Mouse (Mus musculus) MEL (cell line): Measurements from ENCODE around the gene Rem1. TPM values are rescaled to one million over a fixed set of nuclear protein-coding genes. Genes with fewer than 3 reads are reported as not detected.

Experiments used
- DNase-seq: peaks from one replicate; pipeline ENCODE4 v3.0.0; 2011; ENCODE audit warnings: low read depth, low spot score
- H3K27ac ChIP-seq: 2 replicates; pipeline ENCODE4 v1.5.1; 2012; ENCODE audit warnings: low read depth, mild to moderate bottlenecking, control low read depth, low read length, moderate library complexity; ENCODE audit not compliant: control insufficient read depth
- H3K27me3 ChIP-seq, 2 experiments: fragments of 150-350 bp in 1 of 2; sonication (generic) in 1 of 2; 2 replicates each; pipeline ENCODE4 v1.6.1; 2012; ENCODE audit warnings: low read length in 2 of 2, mild to moderate bottlenecking in 2 of 2, improper control_type of control experiment in 1 of 2, moderate library complexity in 1 of 2; ENCODE audit not compliant: insufficient read depth in 2 of 2, control insufficient read depth in 1 of 2
- H3K36me3 ChIP-seq, 2 experiments: 2 replicates each; pipeline ENCODE4 v1.6.1; 2012 to 2014; ENCODE audit warnings: low read length in 2 of 2, improper control_type of control experiment in 1 of 2, inconsistent platforms in 1 of 2, mild to moderate bottlenecking in 1 of 2; ENCODE audit not compliant: insufficient read depth in 2 of 2, control insufficient read depth in 1 of 2
- H3K4me1 ChIP-seq, 2 experiments: fragments of 150-350 bp in 1 of 2; sonication (generic) in 1 of 2; 2 replicates each; pipeline ENCODE4 v1.6.1; 2012; ENCODE audit warnings: low read length in 2 of 2, improper control_type of control experiment in 1 of 2, mild to moderate bottlenecking in 1 of 2; ENCODE audit not compliant: insufficient read depth in 2 of 2, control insufficient read depth in 1 of 2
- H3K4me3 ChIP-seq, 2 experiments: fragments of 150-350 bp in 1 of 2; sonication (generic) in 1 of 2; 2 replicates each; pipeline ENCODE4 v1.5.1; 2012; ENCODE audit warnings: low read depth in 2 of 2, low read length in 2 of 2, mild to moderate bottlenecking in 2 of 2, moderate library complexity in 2 of 2, control low read depth in 1 of 2, improper control_type of control experiment in 1 of 2; ENCODE audit not compliant: control insufficient read depth in 1 of 2, insufficient read depth in 1 of 2
- H3K79me2 ChIP-seq: 2 replicates; pipeline ENCODE4 v1.6.1; 2012; ENCODE audit warnings: mild to moderate bottlenecking, low read length, moderate library complexity; ENCODE audit not compliant: control insufficient read depth, poor library complexity, insufficient read depth
- H3K9ac ChIP-seq: 2 replicates; pipeline ENCODE4 v1.6.1; 2012; ENCODE audit warnings: low read depth, mild to moderate bottlenecking, control low read depth, low read length, moderate library complexity; ENCODE audit not compliant: control insufficient read depth, poor library complexity, severe bottlenecking
- H3K9me3 ChIP-seq: fragments of 150-350 bp; sonication (generic); replicated peaks from 2 replicates; pipeline ENCODE4 v1.6.1; 2012; ENCODE audit warnings: mild to moderate bottlenecking, low read length, improper control_type of control experiment, moderate library complexity; ENCODE audit not compliant: insufficient read depth
- CHD1 ChIP-seq: IDR thresholded peaks from 2 replicates; pipeline ENCODE4 v1.6.1; 2012; ENCODE audit warnings: low read depth, mild to moderate bottlenecking, inconsistent platforms, low read length, improper control_type of control experiment
- CTCF ChIP-seq, 3 experiments: IDR thresholded peaks in 2 of 3; conservative IDR thresholded peaks in 1 of 3; 2 replicates each; pipeline ENCODE4 v1.5.1; 2011 to 2012; ENCODE audit warnings: low read length in 3 of 3, low read depth in 2 of 3, mild to moderate bottlenecking in 2 of 3, improper control_type of control experiment in 1 of 3, inconsistent platforms in 1 of 3, mixed read lengths in 1 of 3, moderate library complexity in 1 of 3; ENCODE audit not compliant: control insufficient read depth in 1 of 3, insufficient read depth in 1 of 3, poor library complexity in 1 of 3, severe bottlenecking in 1 of 3
- E2F4 ChIP-seq: IDR thresholded peaks from 2 replicates; pipeline ENCODE4 v1.6.1; 2011; ENCODE audit warnings: low read depth, low read length, improper control_type of control experiment, borderline replicate concordance
- ELF1 ChIP-seq: IDR thresholded peaks from 2 replicates; pipeline ENCODE4 v1.6.1; 2014; ENCODE audit warnings: low read depth, mild to moderate bottlenecking, inconsistent platforms, low read length, improper control_type of control experiment, moderate library complexity
- EP300 ChIP-seq, 2 experiments: IDR thresholded peaks; 2 replicates each; pipeline ENCODE4 v1.6.1; 2011; ENCODE audit warnings: improper control_type of control experiment in 2 of 2, low read length in 2 of 2, low read depth in 1 of 2, mild to moderate bottlenecking in 1 of 2
- HCFC1 ChIP-seq: IDR thresholded peaks from 2 replicates; pipeline ENCODE4 v1.6.1; 2012; ENCODE audit warnings: low read depth, mild to moderate bottlenecking, inconsistent platforms, low read length, improper control_type of control experiment, moderate library complexity
- JUND ChIP-seq: IDR thresholded peaks from 2 replicates; pipeline ENCODE4 v1.6.1; 2011; ENCODE audit warnings: low read depth, mild to moderate bottlenecking, improper control_type of control experiment, low read length
- MAFK ChIP-seq: IDR thresholded peaks from 2 replicates; pipeline ENCODE4 v1.6.1; 2011; ENCODE audit warnings: low read depth, mild to moderate bottlenecking, low read length, improper control_type of control experiment, borderline replicate concordance
- MAX ChIP-seq: IDR thresholded peaks from 2 replicates; pipeline ENCODE4 v1.6.1; 2011; ENCODE audit warnings: low read length, improper control_type of control experiment
- MAZ ChIP-seq: IDR thresholded peaks from 2 replicates; pipeline ENCODE4 v1.6.1; 2012; ENCODE audit warnings: low read depth, mild to moderate bottlenecking, inconsistent platforms, low read length, improper control_type of control experiment
- MXI1 ChIP-seq: IDR thresholded peaks from 2 replicates; pipeline ENCODE4 v1.6.1; 2011; ENCODE audit warnings: mild to moderate bottlenecking, low read depth, low read length, improper control_type of control experiment
- MYB ChIP-seq: IDR thresholded peaks from 2 replicates; pipeline ENCODE4 v1.6.1; 2011; ENCODE audit warnings: mild to moderate bottlenecking, low read depth, low read length, improper control_type of control experiment
- MYC ChIP-seq: IDR thresholded peaks from 2 replicates; pipeline ENCODE4 v1.6.1; 2011; ENCODE audit warnings: low read depth, mild to moderate bottlenecking, low read length, improper control_type of control experiment, moderate library complexity
- POLR2AphosphoS2 ChIP-seq: IDR thresholded peaks from 2 replicates; pipeline ENCODE4 v1.6.1; 2011; ENCODE audit warnings: low read length, improper control_type of control experiment
- RAD21 ChIP-seq: IDR thresholded peaks from 2 replicates; pipeline ENCODE4 v1.6.1; 2011; ENCODE audit warnings: mild to moderate bottlenecking, low read depth, low read length, improper control_type of control experiment
- RCOR1 ChIP-seq: IDR thresholded peaks from 2 replicates; pipeline ENCODE4 v1.6.1; 2012; ENCODE audit warnings: low read depth, mild to moderate bottlenecking, inconsistent platforms, low read length, improper control_type of control experiment
- SMC3 ChIP-seq: IDR thresholded peaks from 2 replicates; pipeline ENCODE4 v1.6.1; 2011; ENCODE audit warnings: low read depth, low read length, improper control_type of control experiment
- TAL1 ChIP-seq: IDR thresholded peaks from 2 replicates; pipeline ENCODE4 v1.6.1; 2012; ENCODE audit warnings: mild to moderate bottlenecking, inconsistent platforms, low read length, moderate library complexity, mixed read lengths
- TBP ChIP-seq: IDR thresholded peaks from 2 replicates; pipeline ENCODE4 v1.8.0; 2011; ENCODE audit warnings: low read depth, low read length, improper control_type of control experiment
- USF1 ChIP-seq: IDR thresholded peaks from 2 replicates; pipeline ENCODE4 v1.6.1; 2014; ENCODE audit warnings: low read depth, mild to moderate bottlenecking, inconsistent platforms, low read length, improper control_type of control experiment, moderate library complexity
- ZNF384 ChIP-seq: IDR thresholded peaks from 2 replicates; pipeline ENCODE4 v1.6.1; 2012; ENCODE audit warnings: low read depth, mild to moderate bottlenecking, inconsistent platforms, low read length, improper control_type of control experiment
- polyA plus RNA-seq, 2 experiments: library from polyadenylated mRNA; stranded (reverse) in 1 of 2; unstranded in 1 of 2; fragments of >175 nt in 1 of 2; fragments of >200 nt in 1 of 2; gene quantifications; 2 replicates each; pipeline versions ENCODE4 v1.2.1 to v1.2.4; 2012; ENCODE audit warnings: low replicate concordance in 2 of 2, low read depth in 1 of 2; ENCODE audit not compliant: insufficient read length in 2 of 2, insufficient read depth in 1 of 2, missing spikeins in 1 of 2
- total RNA-seq: library from RNA; depleted of rRNA; stranded (reverse); fragments of 300-350 nt; gene quantifications from 2 replicates; pipeline ENCODE4 v1.2.3, GENCODE M21; 2012

The Rem1 gene
- total and polyA plus RNA-seq, 3 experiments: not detected

DNA sequence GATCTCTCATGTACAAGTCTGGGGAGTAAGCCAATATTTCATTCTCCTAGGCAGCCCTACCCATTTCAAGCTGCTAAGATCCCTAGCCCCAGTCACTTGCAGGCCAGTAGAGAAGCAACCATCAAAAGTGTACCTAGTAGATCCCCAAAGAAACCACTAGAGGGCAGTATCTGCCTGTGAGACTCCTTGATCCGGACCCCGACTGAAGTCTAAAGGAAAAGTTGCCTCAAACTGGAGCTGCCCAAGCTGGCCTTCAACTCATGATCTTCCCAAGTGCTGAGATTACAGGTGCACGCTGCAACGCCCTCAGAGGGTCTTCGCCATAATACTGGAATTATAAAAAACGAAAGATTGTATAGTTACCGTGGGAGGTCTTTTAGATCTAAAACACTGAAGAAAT is 11.2 kb upstream of the Rem1 start (continued):
- TF ChIP-seq MAFK (no peak), MAX (no peak), E2F4 (no peak), TAL1 (no peak), RCOR1 (no peak), MXI1 (no peak), MYB (no peak), MAZ (no peak)

DNA sequence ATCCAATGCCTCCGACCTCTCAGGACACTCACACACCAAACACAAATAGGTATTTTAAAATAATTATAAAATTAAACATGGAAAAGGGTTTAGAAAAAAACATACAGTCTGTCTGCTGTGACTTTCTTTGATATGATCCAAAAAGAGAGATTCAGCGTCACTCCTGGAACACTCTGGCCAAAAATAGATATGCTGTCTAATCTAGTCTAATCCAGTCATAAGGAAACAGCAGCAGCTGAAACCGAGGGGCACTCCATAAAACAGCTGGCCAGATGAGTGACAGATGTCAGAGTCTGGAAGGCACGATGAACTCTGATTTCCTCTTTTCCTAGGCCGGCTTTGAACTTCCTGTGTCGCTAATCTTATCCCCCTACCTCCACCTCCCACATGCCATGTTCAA is 10.3 kb upstream of the Rem1 start:
- peak; percentile 24 for DNase-seq
- Histone ChIP-seq H3K9me3 (no peaks in the 10 kb centered on the region), H3K9ac (no peak overlapping the region), H3K36me3 (no peaks in the 10 kb centered on the region), H3K27ac (no peak overlapping the region), H3K4me1 (no peaks in the 10 kb centered on the region; a peak in 1 of 4 replicates), H3K79me2 (no peaks in the 10 kb centered on the region), H3K4me3 (no peak overlapping the region), H3K27me3 (peaks cover 0 to 1% of the 10 kb centered on the region in 2 experiments; a peak in 1 of 4 replicates)
- TF ChIP-seq EP300 (IDR thresholded peaks at IDR 0.05; ENCODE audit: low read depth in 1 of 2, low read length in 2 of 2) (no peak), TBP (no peak), USF1 (no peak), MAFK (no peak), TAL1 (no peak), ZNF384 (no peak), CTCF (IDR thresholded peaks at IDR 0.05 in 2 of 3, conservative IDR thresholded peaks at IDR 0.05 in 1 of 3; ENCODE audit: control insufficient read depth in 1 of 3, insufficient read depth in 1 of 3, low read depth in 2 of 3, low read length in 3 of 3, poor library complexity in 1 of 3, severe bottlenecking in 1 of 3) (no peak), JUND (no peak), POLR2AphosphoS2 (no peak)

DNA sequence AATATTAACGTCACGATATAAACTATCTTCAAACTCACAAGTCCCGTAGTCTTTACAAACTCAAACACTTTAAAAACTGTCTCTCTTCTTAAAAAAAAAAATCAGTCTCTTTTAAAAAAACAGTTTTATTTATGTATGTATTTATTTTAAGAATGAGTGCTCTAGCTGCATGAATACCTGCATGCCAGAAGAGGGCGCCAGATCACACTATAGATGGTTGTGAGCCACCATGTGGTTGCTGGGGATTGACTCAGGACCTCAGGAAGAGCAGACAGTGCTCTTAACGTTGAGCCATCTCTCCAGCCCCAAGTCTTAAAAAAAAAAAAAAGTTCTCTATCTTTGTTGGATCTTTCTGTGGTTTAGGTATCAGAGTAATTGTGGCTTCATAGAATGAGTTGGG is 9.4 kb upstream of the Rem1 start:
- H3K79me2 ChIP-seq: no peaks in the 10 kb centered on the region
- DNase-seq: peak; percentile 72
- H3K27me3 ChIP-seq: peaks cover 0 to 1% of the 10 kb centered on the region in 2 experiments; a peak in 1 of 4 replicates
- no peak overlapping the region for H3K4me3 ChIP-seq
- H3K9me3 ChIP-seq: no peaks in the 10 kb centered on the region
- no peak overlapping the region for H3K9ac ChIP-seq
- no peaks in the 10 kb centered on the region for H3K36me3 ChIP-seq
- no peaks in the 10 kb centered on the region; a peak in 1 of 4 replicates for H3K4me1 ChIP-seq
- no peak overlapping the region for H3K27ac ChIP-seq
- TF ChIP-seq RAD21 (peak; percentile 25), MYC (0 out of 2 replicates have a peak, but pooled peaks have one; percentile 47), MAZ (no peak), HCFC1 (no peak), TBP (no peak), CTCF (IDR thresholded peaks at IDR 0.05 in 2 of 3, conservative IDR thresholded peaks at IDR 0.05 in 1 of 3; ENCODE audit: control insufficient read depth in 1 of 3, insufficient read depth in 1 of 3, low read depth in 2 of 3, low read length in 3 of 3, poor library complexity in 1 of 3, severe bottlenecking in 1 of 3) (peak; percentile 12 to 62 (median 59); a peak in 4 of 6 replicates), JUND (no peak), CHD1 (no peak), ELF1 (no peak), SMC3 (peak; percentile 44), MAFK (no peak)
